In the genomic region with DNA sequence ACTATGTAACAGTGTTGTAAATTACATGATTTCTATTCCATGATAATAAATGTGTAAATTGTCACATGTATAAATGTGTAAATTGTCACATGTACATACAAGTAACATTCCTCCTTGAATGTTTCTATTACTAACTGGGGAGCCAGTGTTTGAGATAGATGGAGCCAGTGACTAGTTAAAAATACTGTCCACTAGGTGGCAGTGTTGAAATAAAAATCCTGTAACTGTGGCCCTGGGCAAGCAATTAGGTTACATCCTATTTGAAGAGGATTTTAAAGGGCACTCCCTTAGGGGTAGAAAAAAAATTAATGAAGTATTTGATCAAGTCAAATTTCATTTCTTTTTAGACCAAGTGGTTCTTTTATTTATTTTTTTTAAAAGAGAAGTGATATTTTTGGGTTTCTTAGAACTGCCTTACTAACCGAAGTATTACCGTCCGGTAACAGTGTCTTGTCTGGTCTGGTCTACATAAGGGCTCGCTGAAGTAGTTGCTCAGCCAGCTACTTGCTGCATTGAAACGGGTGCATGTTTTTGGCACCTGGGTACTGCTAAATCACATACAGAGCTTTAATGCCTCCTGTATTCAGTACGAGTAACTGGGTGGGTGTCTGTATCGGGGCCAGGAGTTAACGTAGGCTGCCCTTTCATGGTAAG, we compare ENCODE assay signal across 8 mouse cellular contexts. TPM values are rescaled to one million over a fixed set of nuclear protein-coding genes. Genes with fewer than 3 reads are reported as not detected.
DNase-seq lines count a peak whose midpoint lies in the region; ATAC-seq and TF ChIP-seq lines count a peak whose summit lies in the region.

No protein-coding gene starts in this region.

- no peak overlapping the region for H3K4me3 ChIP-seq in hindbrain, postnatal 0 days (ENCODE audit: low read length)
- no peak overlapping the region for H3K4me3 ChIP-seq in neural tube, embryonic 12.5 days

- H3K27ac ChIP-seq in hindbrain, postnatal 0 days = no peak overlapping the region
- H3K27ac ChIP-seq in neural tube, embryonic 12.5 days = no peak overlapping the region

- H3K4me2 ChIP-seq in hindbrain, postnatal 0 days (ENCODE audit: low read depth, low read length) = no peak overlapping the region
- H3K4me2 ChIP-seq in neural tube, embryonic 12.5 days (replicated peaks) = no peak overlapping the region

- TF ChIP-seq CTCF in hindbrain, postnatal 0 days (IDR thresholded peaks at IDR 0.05; ENCODE audit: low read depth) = peak; percentile 74

- no peaks in the 10 kb centered on the region for H3K36me3 ChIP-seq in hindbrain, postnatal 0 days (ENCODE audit: insufficient read depth, low read length)
- peaks cover 12% of the 10 kb centered on the region for H3K36me3 ChIP-seq in neural tube, embryonic 12.5 days

- WGBS in hindbrain, postnatal 0 days = 84% methylated on average over 8 of the region's 8 CpGs
- WGBS in neural tube, embryonic 12.5 days = 90% methylated on average over 8 of the region's 8 CpGs

- no peaks in the 10 kb centered on the region for H3K27me3 ChIP-seq in hindbrain, postnatal 0 days (ENCODE audit: insufficient read depth, low read length)
- no peaks in the 10 kb centered on the region for H3K27me3 ChIP-seq in neural tube, embryonic 12.5 days (replicated peaks)

- H3K4me1 ChIP-seq in hindbrain, postnatal 0 days (ENCODE audit: insufficient read depth, low read length) = no peaks in the 10 kb centered on the region
- no peaks in the 10 kb centered on the region for H3K4me1 ChIP-seq in neural tube, embryonic 12.5 days

- peak; percentile 62 for DNase-seq in kidney, adult 9 months
- no peak for DNase-seq in kidney, adult 11 months
- peak; percentile 46 for DNase-seq in ES-CJ7 (ENCODE audit: low read depth, low spot score)
- peak; percentile 32 for DNase-seq in c-Kit-positive CD71-negative TER-119-negative erythroid progenitor cells, embryonic 14.5 days (ENCODE audit: low read depth)
- DNase-seq in hindbrain, postnatal 0 days (ENCODE audit: low spot score) = peak; percentile 87
- no peak for DNase-seq in gastrocnemius, postnatal 36 days
- DNase-seq in urinary bladder, postnatal 14 days (ENCODE audit: low spot score) = no peak

- H3K9me3 ChIP-seq in hindbrain, postnatal 0 days (ENCODE audit: low read length) = no peaks in the 10 kb centered on the region
- H3K9me3 ChIP-seq in neural tube, embryonic 12.5 days = 0 out of 2 replicates have a peak, but pooled peaks cover 7% of the 10 kb centered on the region

- H3K9ac ChIP-seq in hindbrain, postnatal 0 days (replicated peaks; ENCODE audit: low read length) = no peak overlapping the region
- H3K9ac ChIP-seq in neural tube, embryonic 12.5 days = no peak overlapping the region

- intact Hi-C loops in gastrocnemius, postnatal 36 days (cut with DNase I) = no loop called here

- peak; percentile 79 for ATAC-seq in hindbrain, postnatal 0 days
- peak; percentile 72; the same call in 1 of the 2 replicates for ATAC-seq in neural tube, embryonic 12.5 days (ENCODE audit: low FRiP score, low read depth)

RNA-seq across cellular contexts. Expression of gene Atg4c, which starts 41.6 kb away (rescaled TPM):
- total RNA-seq in hindbrain, postnatal 0 days (2014; rRNA removed) = 9.9 and 17.9 TPM in 2 replicates
- polyA plus RNA-seq in hindbrain, postnatal 0 days (2015; fragmentation: Nextera tagmentation; extraction: Ambion mirVana) = 14.9 and 15.6 TPM in 2 replicates
- 18.1 and 19.0 TPM in 2 replicates for polyA plus RNA-seq in neural tube, embryonic 12.5 days (2016; fragmentation: Nextera tagmentation; extraction: Ambion mirVana)
- 1 to 10 TPM; 4.9 to 5.5 TPM for total RNA-seq in gastrocnemius, postnatal 36 days (2021)

Comparison
In these comparisons a context has a peak if more than half of its experiments do, and no peak if none do; other contexts are left out.
1. DNase-seq: peak in kidney, adult 9 months (single experiment), ES-CJ7 (single experiment), c-Kit-positive CD71-negative TER-119-negative erythroid progenitor cells, embryonic 14.5 days (single experiment) and hindbrain, postnatal 0 days (single experiment); none in kidney, adult 11 months (single experiment), gastrocnemius, postnatal 36 days (0 of 2) and urinary bladder, postnatal 14 days (single experiment).